Mouse (Mus musculus) spleen, adult 2 months (tissue): ENCODE results near the gene Lrp5.

Experiments
- CTCF ChIP-seq: fragments of 200-500 bp; IDR thresholded peaks from 2 replicates; pipeline ENCODE4 v1.5.1; 2011; ENCODE audit warnings: mild to moderate bottlenecking, inconsistent platforms; ENCODE audit not compliant: insufficient read depth, insufficient read length, insufficient replicate concordance; ENCODE audit errors: extremely low read depth
- POLR2A ChIP-seq: fragments of 200-500 bp; IDR thresholded peaks from 2 replicates; pipeline ENCODE4 v1.6.1; 2011; ENCODE audit warnings: low read depth, low read length, inconsistent platforms

DNA sequence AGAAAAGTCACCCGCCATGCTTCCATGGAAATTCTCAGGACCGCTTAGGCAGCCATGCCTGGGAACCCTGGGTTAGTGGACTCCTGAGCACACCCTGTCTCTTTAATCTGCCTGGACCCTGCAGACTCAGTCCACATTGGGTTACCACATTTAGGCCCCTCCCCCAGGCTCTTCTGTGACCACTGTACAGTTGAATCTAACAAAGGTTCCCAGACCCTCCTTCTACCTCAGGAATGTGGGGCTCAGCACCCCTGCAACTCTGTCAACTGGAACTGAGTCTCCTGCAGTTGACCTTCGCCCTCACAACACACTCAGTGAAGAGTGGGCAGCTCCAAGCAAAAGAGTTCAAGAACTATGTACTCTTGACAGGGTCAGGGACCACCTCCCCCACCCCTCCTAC lies 38.4 kb downstream of the Lrp5 start:
- TF ChIP-seq CTCF (no peak), POLR2A (no peak)
